Mouse (Mus musculus) lung, postnatal 36 days (tissue): ENCODE measurements around the gene Acadvl.

ENCODE experiments used
- DNase-seq: peaks from one replicate; pipeline ENCODE4 v3.0.0; 2022; ENCODE audit warnings: mixed read lengths

Gene Acadvl

GRCm38 (mm10) chr11:70014880-70015558, at the start of gene Acadvl:
Acadvl (minus strand) TSS chr11:70015411.
- DNase-seq: peak; percentile 96

- DNase-seq: no peak
Measured at GRCm38 (mm10) chr11:70063053-70063452, 47.8 kb upstream of the Acadvl start.

- DNase-seq: no peak
Measured at GRCm38 (mm10) chr11:70059930-70060329, 44.7 kb upstream of the Acadvl start.

DNA sequence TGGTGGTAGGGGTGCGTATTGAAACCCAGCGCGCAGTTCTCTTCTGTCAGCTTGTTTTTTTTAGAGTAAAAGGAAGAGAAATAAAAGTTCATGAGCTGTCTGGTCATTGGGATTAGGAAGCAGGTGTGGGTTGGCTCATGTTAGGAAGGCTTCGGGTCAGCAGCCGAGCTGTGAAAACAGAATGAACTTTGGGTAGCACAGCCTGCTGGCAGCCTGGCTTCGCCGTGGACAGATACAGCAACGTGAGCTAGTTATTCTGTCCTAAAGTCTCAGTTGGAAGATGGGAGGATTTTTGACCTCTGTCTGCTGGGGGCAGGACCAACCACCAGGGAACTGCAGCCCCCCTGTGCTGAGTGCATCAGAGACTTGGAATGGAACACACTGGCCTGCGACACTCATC, 42.6 kb upstream of the Acadvl start:
- DNase-seq: no peak

DNA sequence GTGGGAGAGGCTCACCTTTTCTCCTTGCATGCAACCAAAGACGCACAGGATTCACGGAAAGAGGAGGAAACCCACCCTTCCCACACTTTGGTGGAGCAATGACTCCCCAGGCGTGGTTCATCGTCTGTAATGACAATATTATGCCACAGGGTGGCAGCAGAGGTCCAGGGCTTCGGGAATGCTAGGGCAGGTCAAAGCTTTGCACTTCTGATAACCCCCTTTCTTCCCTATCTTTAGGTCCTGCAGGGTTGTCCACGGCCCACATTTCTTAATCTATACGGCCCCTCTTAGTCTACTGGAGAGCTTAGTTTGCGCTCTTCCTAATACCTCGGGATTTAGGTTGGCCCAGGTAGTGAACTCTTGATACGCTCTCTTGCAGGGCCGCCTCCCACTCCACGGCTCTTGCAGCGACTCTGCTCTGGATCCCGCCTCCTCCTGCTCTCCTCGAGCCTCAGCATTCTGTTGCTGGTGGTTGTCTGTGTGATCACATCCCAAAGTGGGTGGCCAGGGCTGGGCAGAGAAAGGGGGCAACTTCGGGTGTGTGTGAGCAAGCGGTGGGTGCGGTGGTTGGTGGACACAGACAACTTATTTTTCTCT, 40.5 kb upstream of the Acadvl start:
- peak; percentile 79 for DNase-seq

DNA sequence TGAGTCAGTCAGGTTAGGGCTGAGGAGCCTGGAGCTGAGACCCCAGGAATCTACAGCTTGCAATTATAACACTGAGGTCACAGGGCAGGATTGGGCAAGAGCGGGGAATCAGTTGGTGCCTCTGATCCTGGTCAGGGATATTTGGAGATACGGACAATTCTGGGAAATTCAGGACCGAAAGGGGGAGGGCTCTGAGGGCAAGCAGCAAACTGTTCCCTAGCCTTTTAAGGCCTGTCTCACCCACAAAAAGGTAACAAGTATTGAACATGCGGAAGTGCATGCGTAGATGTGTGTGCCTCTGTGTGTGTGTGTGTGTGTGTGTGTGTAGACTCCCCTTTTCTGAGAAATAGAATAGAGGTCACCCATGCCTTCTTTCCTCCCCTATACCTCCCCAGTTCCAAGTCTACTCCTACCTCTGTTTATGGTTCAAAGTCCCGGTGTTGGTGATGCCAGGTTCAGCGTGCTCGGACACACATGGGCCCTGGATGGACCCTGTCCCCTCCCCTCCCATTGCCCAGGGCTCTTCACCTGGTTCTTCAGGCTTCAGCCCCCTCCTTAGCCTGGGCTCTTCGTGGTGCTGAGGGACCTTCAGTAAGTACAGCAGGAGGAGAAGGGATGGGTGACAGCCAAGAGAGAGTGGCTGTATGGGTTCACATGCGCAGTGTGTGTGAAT, 38.8 kb upstream of the Acadvl start, which contains the start of gene Asgr1:
TSS of gene Asgr1 (plus strand) at position 188 of the 673 bp plus-strand sequence.
- DNase-seq: no peak

DNA sequence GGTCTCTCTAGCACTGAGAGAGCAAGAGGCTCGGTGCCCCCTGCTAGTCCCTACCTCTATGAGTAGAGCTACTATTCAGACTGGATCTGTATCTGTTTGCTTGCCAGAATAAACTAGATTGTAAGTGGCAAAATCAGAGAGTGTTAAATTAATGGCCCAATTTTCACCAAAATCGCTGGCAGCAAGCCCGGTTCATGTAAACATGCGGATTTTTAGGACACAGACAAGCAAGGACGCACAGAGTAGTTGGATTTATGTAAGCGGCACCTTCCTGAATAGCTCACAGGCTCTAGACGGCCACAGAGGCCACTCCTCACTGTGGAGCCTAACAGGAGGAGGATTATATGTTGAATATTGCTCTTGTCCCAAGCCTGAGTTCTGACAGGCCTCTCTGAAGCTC, 37.9 kb upstream of the Acadvl start:
- no peak for DNase-seq

DNA sequence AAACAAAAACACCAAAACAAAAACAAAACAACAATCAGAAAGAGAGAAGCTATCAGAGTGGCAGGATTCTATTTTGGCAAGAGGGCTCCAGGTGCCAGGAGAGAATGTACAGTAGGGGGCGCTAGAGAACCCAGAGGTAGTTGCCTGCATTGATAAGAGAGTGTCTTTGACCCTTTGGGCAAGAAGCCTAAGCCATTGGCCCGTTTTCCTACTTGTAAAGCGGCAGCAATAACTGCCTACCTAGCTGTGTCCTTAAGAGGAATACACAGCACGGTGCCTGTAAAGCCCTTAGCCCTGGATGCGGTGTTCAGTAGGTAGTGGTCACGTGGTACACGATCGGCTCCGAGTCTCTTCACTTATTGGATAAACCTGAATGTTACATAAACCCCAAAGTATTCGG, 34.6 kb upstream of the Acadvl start:
- no peak for DNase-seq

GRCm38 (mm10) chr11:70049366-70049765, 34.2 kb upstream of the Acadvl start:
- no peak for DNase-seq

DNA sequence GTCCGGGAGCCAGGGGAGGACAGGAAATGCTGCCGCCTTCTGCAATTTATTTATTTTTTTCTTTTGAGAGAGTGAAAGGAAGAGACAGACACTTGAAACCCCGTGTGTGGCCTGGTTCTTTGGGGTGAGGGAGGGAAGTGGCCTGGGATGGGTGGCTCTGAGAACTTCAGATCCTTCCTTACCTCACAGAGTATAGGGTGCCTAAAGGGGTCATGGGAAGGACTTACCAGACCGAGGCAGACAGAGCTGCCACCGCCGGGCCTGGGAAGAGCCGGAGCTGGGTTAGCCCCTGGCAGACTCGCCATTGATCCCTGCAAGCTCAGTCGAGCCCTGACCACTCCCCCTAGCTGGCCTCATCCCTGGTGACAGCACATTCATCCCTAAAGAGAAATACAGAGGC, 30.2 kb upstream of the Acadvl start:
- DNase-seq: no peak

GRCm38 (mm10) chr11:70043665-70044064, 28.5 kb upstream of the Acadvl start:
- DNase-seq: no peak

GRCm38 (mm10) chr11:70042309-70043085, 27.3 kb upstream of the Acadvl start:
- DNase-seq: no peak

DNA sequence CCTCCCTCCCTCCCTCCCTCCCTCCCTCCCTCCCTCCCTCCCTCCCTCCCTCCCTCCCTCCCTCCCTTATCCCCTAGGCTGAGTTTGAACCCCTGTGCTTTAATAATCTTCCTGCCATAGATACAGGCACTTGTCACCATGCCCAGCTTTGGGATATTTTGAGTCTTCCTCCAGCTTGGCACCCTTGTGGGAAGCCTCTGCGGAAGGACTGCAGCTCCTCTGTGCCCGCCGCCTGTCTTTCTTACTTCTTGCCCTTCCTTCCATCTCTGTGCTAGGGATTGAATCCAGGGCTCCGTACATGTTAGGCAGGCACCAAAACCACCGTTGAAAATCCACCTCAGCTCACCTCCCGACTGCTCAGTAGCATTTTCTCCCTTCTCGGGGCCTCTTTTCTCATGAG, 25.0 kb upstream of the Acadvl start:
- DNase-seq: no peak

DNA sequence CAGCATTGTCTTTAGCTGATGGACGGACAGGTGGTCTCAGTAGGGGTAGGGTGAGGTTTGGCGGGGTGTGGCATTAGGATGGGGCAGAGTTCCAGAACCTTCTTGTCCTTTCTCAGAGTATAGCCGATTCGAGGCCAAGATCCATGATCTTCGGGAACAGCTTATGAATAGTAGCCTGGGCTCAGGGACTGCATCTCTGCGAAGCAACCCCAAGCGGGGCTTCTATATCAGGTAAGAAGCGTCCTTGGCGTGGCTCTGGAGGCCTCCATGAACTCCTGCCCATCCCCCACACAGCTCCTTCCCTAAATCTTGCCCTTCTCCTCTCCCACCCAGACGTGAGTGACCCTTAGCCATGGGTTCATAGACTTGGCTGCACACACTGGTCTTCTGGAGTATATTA, 24.4 kb upstream of the Acadvl start:
- DNase-seq: no peak

DNA sequence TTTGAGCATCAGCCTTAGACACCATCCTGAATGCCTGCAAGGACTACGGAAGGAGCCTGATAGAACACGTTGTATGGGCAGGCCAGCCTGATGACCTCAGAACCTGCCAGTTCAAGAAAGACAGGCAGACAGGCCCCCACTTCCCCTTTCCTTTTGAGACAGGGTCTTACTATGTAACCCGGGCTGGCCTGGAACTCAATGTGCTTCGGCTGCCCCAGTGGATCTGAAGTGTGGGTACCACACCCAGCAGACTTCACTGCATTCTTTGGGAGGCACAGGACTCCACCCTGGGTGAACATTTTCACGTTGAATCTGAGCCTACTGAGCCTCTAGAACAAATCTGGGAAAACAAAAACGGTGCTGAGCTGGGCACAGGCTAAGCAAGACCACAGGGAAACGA, 23.0 kb upstream of the Acadvl start:
- no peak for DNase-seq

DNA sequence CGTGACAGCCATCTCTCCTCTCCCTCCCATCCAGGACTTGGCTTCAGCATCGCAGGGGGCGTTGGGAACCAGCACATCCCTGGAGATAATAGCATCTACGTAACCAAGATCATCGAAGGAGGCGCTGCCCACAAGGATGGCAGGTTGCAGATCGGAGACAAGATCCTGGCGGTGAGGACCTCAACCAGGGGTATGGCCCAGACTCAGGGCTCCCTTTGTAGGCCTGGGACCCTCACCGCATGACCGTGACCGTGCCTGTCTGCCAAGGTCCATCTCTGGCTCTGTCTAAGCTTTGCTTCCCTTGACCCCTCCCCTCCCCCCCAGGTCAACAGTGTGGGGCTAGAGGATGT, 16.1 kb upstream of the Acadvl start:
- no peak for DNase-seq

- no peak for DNase-seq
Measured at GRCm38 (mm10) chr11:70030651-70031320, 15.6 kb upstream of the Acadvl start.

- no peak for DNase-seq
Measured at GRCm38 (mm10) chr11:70029829-70030550, 14.8 kb upstream of the Acadvl start.

GRCm38 (mm10) chr11:70029130-70029801, 14.1 kb upstream of the Acadvl start:
- DNase-seq: peak; percentile 65

DNA sequence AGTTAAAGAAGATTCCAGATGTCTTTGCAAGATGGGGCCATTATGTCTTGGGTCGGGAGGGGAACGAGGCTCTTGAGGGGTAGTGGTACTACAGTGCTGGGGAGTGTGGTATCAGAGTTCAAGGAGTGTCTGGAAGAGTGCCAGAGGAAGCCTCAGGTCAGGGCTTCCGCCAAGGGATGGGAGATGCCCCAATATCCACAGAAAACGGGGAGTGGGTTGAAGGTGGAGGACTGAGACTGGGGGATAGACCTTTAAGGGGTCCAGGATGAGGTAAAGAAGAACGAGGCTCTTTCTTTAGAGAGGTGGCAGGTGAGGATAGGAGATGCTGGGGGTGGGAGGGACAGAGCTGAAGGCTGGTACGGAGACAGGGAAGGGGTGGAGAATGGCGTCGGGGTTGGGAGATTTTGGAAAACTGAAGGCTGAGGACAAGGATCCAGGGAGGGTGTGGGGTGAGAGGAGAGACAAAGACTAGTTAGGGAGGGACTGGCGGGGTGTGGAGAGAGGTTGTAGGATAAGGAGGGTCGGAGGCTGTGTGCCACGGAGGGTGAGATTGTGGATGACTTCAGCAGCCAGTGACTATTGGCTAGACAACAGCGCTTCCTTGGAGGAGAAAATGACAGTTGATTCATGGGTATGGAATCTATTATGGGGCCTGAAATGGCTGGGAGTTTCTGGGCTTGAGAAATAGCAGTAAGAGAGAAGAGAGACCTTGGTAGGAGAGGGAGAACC, 13.4 kb upstream of the Acadvl start:
- no peak for DNase-seq

DNA sequence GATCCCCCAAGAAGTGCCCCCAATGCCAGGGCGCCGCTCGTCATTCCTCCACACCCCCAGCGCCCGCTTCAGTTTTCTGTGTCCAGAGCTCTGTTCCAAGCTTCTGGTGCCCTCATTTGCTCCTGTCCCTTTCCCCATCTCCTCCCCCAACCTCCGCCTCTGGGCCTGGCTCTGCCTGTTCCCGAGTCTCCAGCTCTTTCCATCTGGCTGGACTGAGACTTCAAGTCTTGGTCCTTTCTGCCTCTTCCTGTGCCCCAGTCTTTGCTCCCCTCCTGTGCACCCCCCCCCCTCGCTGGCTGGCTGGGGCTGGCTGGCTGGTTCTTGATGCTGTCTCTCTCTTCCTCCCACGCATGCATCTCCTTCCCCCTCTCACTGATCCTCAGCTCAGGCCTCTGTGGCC, 12.2 kb upstream of the Acadvl start:
- DNase-seq: no peak
